In genomic region chr1:26687926-26688325, GRCm38 (mm10) we compare ENCODE assay signal across 8 mouse cellular contexts. TPM values are rescaled to one million over a fixed set of nuclear protein-coding genes. Genes with fewer than 3 reads are reported as not detected.
A peak's percentile ranks its signal among the peaks of the same experiment; 100 is the strongest.
DNase-seq lines count a peak whose midpoint lies in the region; ATAC-seq lines count a peak whose summit lies in the region.

No protein-coding gene starts in this region.

- no peak overlapping the region for H3K4me3 ChIP-seq in kidney, embryonic 14.5 days (ENCODE audit: low read length)
- no peak overlapping the region for H3K4me3 ChIP-seq in forebrain, embryonic 11.5 days (ENCODE audit: low read depth, low read length)
- H3K4me3 ChIP-seq in midbrain, embryonic 16.5 days (ENCODE audit: low read depth, low read length) = no peak overlapping the region

- H3K36me3 ChIP-seq in kidney, embryonic 14.5 days (ENCODE audit: control insufficient read depth, insufficient read depth, low read length) = no peaks in the 10 kb centered on the region
- H3K36me3 ChIP-seq in forebrain, embryonic 11.5 days (ENCODE audit: control insufficient read depth, insufficient read depth, low read length) = no peaks in the 10 kb centered on the region
- no peaks in the 10 kb centered on the region for H3K36me3 ChIP-seq in midbrain, embryonic 16.5 days (ENCODE audit: control insufficient read depth, insufficient read depth, low read length)

- no peak overlapping the region for H3K9ac ChIP-seq in kidney, embryonic 14.5 days (ENCODE audit: low read depth, low read length)
- H3K9ac ChIP-seq in forebrain, embryonic 11.5 days (ENCODE audit: low read length) = no peak overlapping the region
- no peak overlapping the region for H3K9ac ChIP-seq in midbrain, embryonic 16.5 days (ENCODE audit: low read depth, low read length)

- DNase-seq in kidney, adult 11 months = no peak
- peak; percentile 5 for DNase-seq in R1 (ENCODE audit: low read depth, low spot score)
- peak; percentile 56 for DNase-seq in forebrain, embryonic 11.5 days (ENCODE audit: low spot score)
- peak; percentile 2 to 31 for DNase-seq in kidney, postnatal 25 days
- DNase-seq in layer of hippocampus, adult 11-12 months (ENCODE audit: low spot score) = no peak
- no peak for DNase-seq in ovary, postnatal 14 days (ENCODE audit: low spot score)

- H3K4me1 ChIP-seq in kidney, embryonic 14.5 days (ENCODE audit: control insufficient read depth, insufficient read depth, low read length) = no peaks in the 10 kb centered on the region
- no peaks in the 10 kb centered on the region for H3K4me1 ChIP-seq in forebrain, embryonic 11.5 days (replicated peaks; ENCODE audit: control insufficient read depth, insufficient read depth, low read length)
- H3K4me1 ChIP-seq in midbrain, embryonic 16.5 days (ENCODE audit: control insufficient read depth, insufficient read depth, low read length) = no peaks in the 10 kb centered on the region

- no peak overlapping the region for H3K27ac ChIP-seq in kidney, embryonic 14.5 days (ENCODE audit: low read depth, low read length)
- no peak overlapping the region for H3K27ac ChIP-seq in forebrain, embryonic 11.5 days (ENCODE audit: low read depth, low read length)
- no peak overlapping the region for H3K27ac ChIP-seq in midbrain, embryonic 16.5 days (ENCODE audit: low read length)

- H3K9me3 ChIP-seq in kidney, embryonic 14.5 days (ENCODE audit: control insufficient read depth, low read length) = 0 out of 2 replicates have a peak, but pooled peaks cover 2% of the 10 kb centered on the region
- H3K9me3 ChIP-seq in forebrain, embryonic 11.5 days (ENCODE audit: control insufficient read depth, low read length) = no peaks in the 10 kb centered on the region
- H3K9me3 ChIP-seq in midbrain, embryonic 16.5 days (replicated peaks; ENCODE audit: control insufficient read depth, low read length, poor library complexity, severe bottlenecking) = no peaks in the 10 kb centered on the region

- H3K27me3 ChIP-seq in kidney, embryonic 14.5 days (ENCODE audit: control insufficient read depth, insufficient read depth, low read length) = no peaks in the 10 kb centered on the region
- no peaks in the 10 kb centered on the region for H3K27me3 ChIP-seq in forebrain, embryonic 11.5 days (ENCODE audit: control insufficient read depth, insufficient read depth, low read length)
- no peaks in the 10 kb centered on the region for H3K27me3 ChIP-seq in midbrain, embryonic 16.5 days (ENCODE audit: control insufficient read depth, insufficient read depth, low read depth, low read length)

- H3K4me2 ChIP-seq in kidney, embryonic 14.5 days (replicated peaks; ENCODE audit: low read depth, low read length) = no peak overlapping the region
- H3K4me2 ChIP-seq in forebrain, embryonic 11.5 days (ENCODE audit: low read depth, low read length, severe bottlenecking) = no peak overlapping the region
- H3K4me2 ChIP-seq in midbrain, embryonic 16.5 days (ENCODE audit: low read length) = no peak overlapping the region

- ATAC-seq in kidney, embryonic 14.5 days (ENCODE audit: low FRiP score, low TSS enrichment) = peak; percentile 43
- ATAC-seq in forebrain, embryonic 11.5 days (replicated peaks; ENCODE audit: low FRiP score) = peak; percentile 78
- ATAC-seq in midbrain, embryonic 16.5 days = peak; percentile 80

- 74% methylated on average over 1 of the region's 1 CpGs for WGBS in kidney, embryonic 14.5 days
- 75% methylated on average over 1 of the region's 1 CpGs for WGBS in forebrain, embryonic 11.5 days
- WGBS in midbrain, embryonic 16.5 days = 78% methylated on average over 1 of the region's 1 CpGs

RNA-seq across cellular contexts. Expression of gene 4931408C20Rik, which starts 0.7 kb away (rescaled TPM):
- not detected in 2 replicates for polyA plus RNA-seq in kidney, embryonic 14.5 days (2014; fragmentation: Nextera tagmentation; extraction: Ambion mirVana)
- not detected in 2 replicates for polyA plus RNA-seq in forebrain, embryonic 11.5 days (2014; fragmentation: Nextera tagmentation; extraction: Ambion mirVana)
- polyA plus RNA-seq in midbrain, embryonic 16.5 days (2015; fragmentation: Nextera tagmentation; extraction: Ambion mirVana) = not detected in 2 replicates

Comparison
In these comparisons a context has a peak if more than half of its experiments do, and no peak if none do; other contexts are left out.
1. DNase-seq: peak in R1 (single experiment), forebrain, embryonic 11.5 days (single experiment) and kidney, postnatal 25 days (2 of 2); none in kidney, adult 11 months (single experiment), layer of hippocampus, adult 11-12 months (single experiment) and ovary, postnatal 14 days (single experiment).
2. Peak in every context shown above with its lines, with median percentiles within 50 percentile points of each other: ATAC-seq.